Mouse (Mus musculus) intestine, embryonic 15.5 days (tissue): ENCODE data around the gene Il1rl1. TPM values are rescaled to one million over a fixed set of nuclear protein-coding genes. Genes with fewer than 3 reads are reported as not detected.

Experiments used
- ATAC-seq: fragments of 200-750 bp; cut with Nextera tagmentation; 2 replicates; pipeline ENCODE4 v1.8.0; 2017; ENCODE audit warnings: moderate TSS enrichment, moderate library complexity
- H3K27ac ChIP-seq: fragments of 300-500 bp; sonication (generic); 2 replicates; pipeline ENCODE4 v1.5.1; 2015; ENCODE audit warnings: mild to moderate bottlenecking, inconsistent platforms
- H3K27me3 ChIP-seq: fragments of 300-500 bp; sonication (generic); replicated peaks from 2 replicates; pipeline ENCODE4 v1.6.1; 2015; ENCODE audit warnings: inconsistent platforms
- H3K36me3 ChIP-seq: fragments of 300-500 bp; sonication (generic); 2 replicates; pipeline ENCODE4 v1.6.1; 2015; ENCODE audit warnings: inconsistent platforms
- H3K4me1 ChIP-seq: fragments of 300-500 bp; sonication (generic); replicated peaks from 2 replicates; pipeline ENCODE4 v1.6.1; 2015; ENCODE audit warnings: inconsistent platforms
- H3K4me2 ChIP-seq: fragments of 300-500 bp; sonication (generic); replicated peaks from 2 replicates; pipeline ENCODE4 v1.6.1; 2015; ENCODE audit warnings: mild to moderate bottlenecking, inconsistent platforms
- H3K4me3 ChIP-seq: fragments of 300-500 bp; sonication (generic); replicated peaks from 2 replicates; pipeline ENCODE4 v1.5.1; 2015; ENCODE audit warnings: inconsistent platforms
- H3K9ac ChIP-seq: fragments of 300-500 bp; sonication (generic); 2 replicates; pipeline ENCODE4 v1.6.1; 2015; ENCODE audit warnings: inconsistent platforms
- H3K9me3 ChIP-seq: fragments of 300-500 bp; sonication (generic); 2 replicates; pipeline ENCODE4 v1.6.1; 2016; ENCODE audit warnings: inconsistent platforms
- WGBS: fragments of 180-500 bp; shearing (Covaris S2); methylation state at CpG from one replicate; pipeline ENCODE4 v1.1.7; 2015; 5-methylcytosine and 5-hydroxymethylcytosine counted together
- polyA plus RNA-seq: library from polyadenylated mRNA; unstranded; fragments of >200 nt; fragmentation: Nextera tagmentation; extraction: Ambion mirVana; gene quantifications from 2 replicates; pipeline ENCODE4 v1.2.1, GENCODE M21; 2015

The Il1rl1 gene
- polyA plus RNA-seq, 1 experiment from 2014 or later, result 0.52 TPM

- H3K4me1 ChIP-seq, result no peaks in the 10 kb centered on the region
- H3K9me3 ChIP-seq, result no peaks in the 10 kb centered on the region
- no peaks in the 10 kb centered on the region for H3K36me3 ChIP-seq
- H3K4me3 ChIP-seq, result no peak overlapping the region
- H3K27me3 ChIP-seq, result no peaks in the 10 kb centered on the region
- ATAC-seq, result peak; percentile 45; the same call in 1 of the 2 replicates
- H3K9ac ChIP-seq, result no peak overlapping the region
- no peak overlapping the region for H3K27ac ChIP-seq
- WGBS, result 82% methylated on average over 11 of the region's 11 CpGs
- no peak overlapping the region for H3K4me2 ChIP-seq
Measured at GRCm38 (mm10) chr1:40501546-40502398, 72.4 kb downstream of the Il1rl1 start.

DNA sequence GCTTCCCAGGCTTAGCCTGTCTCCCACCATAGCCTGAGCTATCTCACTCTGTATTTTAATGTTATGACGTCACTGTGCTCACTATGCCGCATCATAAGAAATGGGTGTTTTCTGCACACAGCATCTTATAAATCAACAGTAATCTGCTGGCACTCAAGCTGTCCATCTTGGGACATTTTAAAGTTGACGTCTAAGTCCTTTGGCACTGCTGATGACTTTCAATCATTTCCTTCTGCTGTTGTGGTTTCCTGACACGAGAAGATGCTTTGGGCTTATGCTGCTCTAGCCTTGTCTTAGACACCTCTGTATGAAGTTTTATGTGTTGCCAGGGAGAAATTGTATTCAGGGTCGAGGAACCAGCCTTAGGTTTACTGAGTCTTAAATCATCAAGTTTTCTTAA, 75.2 kb downstream of the Il1rl1 start:
- 67% methylated on average over 5 of the region's 5 CpGs for WGBS
- no peak overlapping the region for H3K4me2 ChIP-seq
- no peak overlapping the region for H3K9ac ChIP-seq
- no peak overlapping the region for H3K27ac ChIP-seq
- no peak for ATAC-seq
- H3K9me3 ChIP-seq, result no peaks in the 10 kb centered on the region
- H3K27me3 ChIP-seq, result no peaks in the 10 kb centered on the region
- no peak overlapping the region for H3K4me3 ChIP-seq
- no peaks in the 10 kb centered on the region for H3K36me3 ChIP-seq
- H3K4me1 ChIP-seq, result no peaks in the 10 kb centered on the region

Other genes with a start within 250 kb of the Il1rl1 start
- 6.4 and 7.5 TPM in 2 replicates for gene Il1r1, start 204.5 kb upstream of the Il1rl1 start, polyA plus RNA-seq
- 4.9 and 5.3 TPM in 2 replicates for gene Il1rl2, start 105.0 kb upstream of the Il1rl1 start, polyA plus RNA-seq
- 0.49 and 0.57 TPM in 2 replicates for gene Il18r1, start 36.0 kb downstream of the Il1rl1 start, polyA plus RNA-seq
- 0.27 and 0.43 TPM in 2 replicates for gene Il18rap, start 85.8 kb downstream of the Il1rl1 start, polyA plus RNA-seq
- gene Slc9a4, start 150.5 kb downstream of the Il1rl1 start, polyA plus RNA-seq, result 0.11 TPM in 1 of 2 replicates, not detected in the other